Comparison of ENCODE assay signal across 22 mouse cellular contexts in genomic region chr9:64806335-64807060, GRCm38 (mm10). TPM values are rescaled to one million over a fixed set of nuclear protein-coding genes. Genes with fewer than 3 reads are reported as not detected.
A peak's percentile ranks its signal among the peaks of the same experiment; 100 is the strongest.
DNase-seq lines count a peak whose midpoint lies in the region; ATAC-seq and TF ChIP-seq lines count a peak whose summit lies in the region.
"Had no signal": no experiment of that assay in that cellular context is flagged by ENCODE, and none has a peak within 500 bp of the region (broad histone marks: within the 10 kb centered on the region; RNA-seq: fewer than 3 reads in every experiment).

No protein-coding gene starts in this region.

- H3K27ac ChIP-seq in stomach, embryonic 15.5 days = peak overlapping the region; percentile 44; the same call in 1 of the 2 replicates
- no peak overlapping the region for H3K27ac ChIP-seq in stomach, postnatal 0 days (replicated peaks)
- H3K27ac ChIP-seq in liver, embryonic 13.5 days = peak overlapping the region; percentile 96
- no peak overlapping the region for H3K27ac ChIP-seq in cerebellum, adult 2 months (ENCODE audit: insufficient read depth, low read length)
- H3K27ac ChIP-seq: embryonic facial prominence, embryonic 13.5 days; forebrain, embryonic 12.5 days; heart, embryonic 10.5 days; kidney, embryonic 15.5 days; layer of hippocampus, adult 2 months; left cerebral cortex, adult 2 months; limb, embryonic 12.5 days; midbrain, embryonic 12.5 days had no signal

- intact Hi-C loops in gastrocnemius, postnatal 36 days (cut with DNase I) = no loop called here
- intact Hi-C loops in left cerebral cortex, postnatal 10 days (cut with DNase I) = no loop called here

- no peaks in the 10 kb centered on the region for H3K9me3 ChIP-seq in stomach, embryonic 15.5 days
- no peaks in the 10 kb centered on the region for H3K9me3 ChIP-seq in stomach, postnatal 0 days (ENCODE audit: control insufficient read depth, low read length)
- no peaks in the 10 kb centered on the region for H3K9me3 ChIP-seq in liver, embryonic 13.5 days (replicated peaks)
- H3K9me3 ChIP-seq: embryonic facial prominence, embryonic 13.5 days; forebrain, embryonic 12.5 days; heart, embryonic 10.5 days; kidney, embryonic 15.5 days; limb, embryonic 12.5 days; midbrain, embryonic 12.5 days had no signal

- no peak for TF ChIP-seq POLR2A in cerebellum, adult 2 months (IDR thresholded peaks at IDR 0.05; ENCODE audit: borderline replicate concordance, insufficient read depth, low read length)

- no peak for TF ChIP-seq CTCF in stomach, postnatal 0 days (IDR thresholded peaks at IDR 0.05; ENCODE audit: low read depth)
- no peak for TF ChIP-seq CTCF in cerebellum, adult 2 months (IDR thresholded peaks at IDR 0.05; ENCODE audit: borderline replicate concordance, insufficient read depth, low read depth, low read length)

- H3K27me3 ChIP-seq in stomach, embryonic 15.5 days (replicated peaks) = no peaks in the 10 kb centered on the region
- H3K27me3 ChIP-seq in stomach, postnatal 0 days (ENCODE audit: control insufficient read depth, insufficient read depth, low read length) = no peaks in the 10 kb centered on the region
- H3K27me3 ChIP-seq in liver, embryonic 13.5 days = no peaks in the 10 kb centered on the region
- no peaks in the 10 kb centered on the region for H3K27me3 ChIP-seq in cerebellum, adult 2 months (ENCODE audit: control insufficient read depth, insufficient read depth, low read length)
- H3K27me3 ChIP-seq: embryonic facial prominence, embryonic 13.5 days; forebrain, embryonic 12.5 days; kidney, embryonic 15.5 days; limb, embryonic 12.5 days; midbrain, embryonic 12.5 days; Patski had no signal

- no peak for TF ChIP-seq EP300 in stomach, postnatal 0 days (optimal IDR thresholded peaks at IDR 0.05)

- H3K9ac ChIP-seq in stomach, embryonic 15.5 days = no peak overlapping the region
- H3K9ac ChIP-seq in stomach, postnatal 0 days (ENCODE audit: low read length) = no peak overlapping the region
- peak overlapping the region; percentile 68 for H3K9ac ChIP-seq in liver, embryonic 13.5 days
- H3K9ac ChIP-seq: embryonic facial prominence, embryonic 13.5 days; forebrain, embryonic 12.5 days; kidney, embryonic 15.5 days; limb, embryonic 12.5 days; midbrain, embryonic 12.5 days had no signal

- H3K36me3 ChIP-seq in stomach, embryonic 15.5 days = no peaks in the 10 kb centered on the region
- H3K36me3 ChIP-seq in stomach, postnatal 0 days (ENCODE audit: control insufficient read depth, insufficient read depth, low read length) = no peaks in the 10 kb centered on the region
- H3K36me3 ChIP-seq in liver, embryonic 13.5 days = 0 out of 2 replicates have a peak, but pooled peaks cover 4% of the 10 kb centered on the region
- H3K36me3 ChIP-seq: embryonic facial prominence, embryonic 13.5 days; forebrain, embryonic 12.5 days; heart, embryonic 10.5 days; kidney, embryonic 15.5 days; limb, embryonic 12.5 days; midbrain, embryonic 12.5 days had no signal

- 47% methylated on average over 6 of the region's 6 CpGs for WGBS in stomach, embryonic 15.5 days
- 52% methylated on average over 6 of the region's 6 CpGs for WGBS in stomach, postnatal 0 days
- WGBS in liver, embryonic 13.5 days (ENCODE audit: insufficient replicate concordance) = 28% methylated on average over 6 of the region's 6 CpGs
- 82% methylated on average over 6 of the region's 6 CpGs for WGBS in cerebellum, adult 2 months

- H3K4me1 ChIP-seq in stomach, embryonic 15.5 days = no peaks in the 10 kb centered on the region
- no peaks in the 10 kb centered on the region for H3K4me1 ChIP-seq in stomach, postnatal 0 days (replicated peaks; ENCODE audit: control insufficient read depth, insufficient read depth)
- H3K4me1 ChIP-seq in liver, embryonic 13.5 days (replicated peaks) = peaks cover 71% of the 10 kb centered on the region
- no peaks in the 10 kb centered on the region for H3K4me1 ChIP-seq in cerebellum, adult 2 months (ENCODE audit: control insufficient read depth, insufficient read depth, low read length)
- H3K4me1 ChIP-seq: kidney, embryonic 15.5 days had no signal

- H3K4me3 ChIP-seq in stomach, embryonic 15.5 days (replicated peaks) = no peak overlapping the region
- no peak overlapping the region for H3K4me3 ChIP-seq in stomach, postnatal 0 days (ENCODE audit: low read depth, low read length)
- peak overlapping the region; percentile 48 for H3K4me3 ChIP-seq in liver, embryonic 13.5 days (replicated peaks)
- H3K4me3 ChIP-seq in cerebellum, adult 2 months (replicated peaks; ENCODE audit: insufficient read depth, low read depth, low read length) = no peak overlapping the region
- H3K4me3 ChIP-seq: embryonic facial prominence, embryonic 13.5 days; forebrain, embryonic 12.5 days; heart, embryonic 10.5 days; kidney, embryonic 15.5 days; layer of hippocampus, adult 2 months; left cerebral cortex, adult 2 months; limb, embryonic 12.5 days; midbrain, embryonic 12.5 days had no signal

- ATAC-seq in stomach, embryonic 15.5 days (ENCODE audit: insufficient read depth, low FRiP score, low read depth) = no peak
- ATAC-seq in stomach, postnatal 0 days (ENCODE audit: low FRiP score, low TSS enrichment) = no peak
- ATAC-seq in liver, embryonic 13.5 days (ENCODE audit: low read depth) = peak; percentile 21
- ATAC-seq: lung, postnatal 0 days; Patski had no signal

- DNase-seq in gastrocnemius, adult 18-20 months (ENCODE audit: low spot score) = peak; percentile 24
- no peak for DNase-seq in gastrocnemius, postnatal 36 days
- no peak for DNase-seq in stomach, postnatal 0 days (ENCODE audit: low spot score)
- DNase-seq in liver, embryonic 13.5 days = peak; percentile 38
- DNase-seq in left cerebral cortex, postnatal 10 days (ENCODE audit: extremely low spot score in 1 of 2, low spot score in 2 of 2) = no peak
- no peak for DNase-seq in cerebellum, adult 2 months
- DNase-seq in spleen, adult 18-20 months = no peak
- DNase-seq: cerebellum, adult 18-20 months; heart, postnatal 4 days; right cerebral cortex, adult 18-20 months; thymus, adult 18-20 months had no signal

- no peak overlapping the region for H3K4me2 ChIP-seq in stomach, embryonic 15.5 days
- no peak overlapping the region for H3K4me2 ChIP-seq in stomach, postnatal 0 days (replicated peaks; ENCODE audit: low read depth)
- H3K4me2 ChIP-seq in liver, embryonic 13.5 days = peak overlapping the region; percentile 55
- H3K4me2 ChIP-seq: embryonic facial prominence, embryonic 13.5 days; forebrain, embryonic 12.5 days; kidney, embryonic 15.5 days; limb, embryonic 12.5 days; midbrain, embryonic 12.5 days had no signal

RNA-seq across cellular contexts. Expression of gene Dennd4a, which starts 4.6 kb away (rescaled TPM):
- total RNA-seq in gastrocnemius, adult 18-20 months (2021) = 1 to 10 TPM; 1.6 to 2.5 TPM
- total RNA-seq in gastrocnemius, postnatal 36 days (2021) = 1 to 10 TPM; 2.6 to 3.5 TPM
- polyA plus RNA-seq in stomach, embryonic 15.5 days (2015; fragmentation: Nextera tagmentation; extraction: Ambion mirVana) = 8.0 and 9.5 TPM in 2 replicates
- 2.9 and 4.0 TPM in 2 replicates for polyA plus RNA-seq in stomach, postnatal 0 days (2015; fragmentation: Nextera tagmentation; extraction: Ambion mirVana)
- polyA plus RNA-seq in liver, embryonic 13.5 days (2015; fragmentation: Nextera tagmentation; extraction: Ambion mirVana) = 24.1 and 27.0 TPM in 2 replicates
- 10 to 100 TPM; 53.3 to 56.7 TPM for total RNA-seq in left cerebral cortex, postnatal 10 days (2021)
- 34.6 and 34.9 TPM in 2 replicates for polyA plus RNA-seq in cerebellum, adult 2 months (2012; rRNA removed)

Comparison
In these comparisons a context has a peak if more than half of its experiments do, and no peak if none do; other contexts are left out.
1. DNase-seq: peak in gastrocnemius, adult 18-20 months (single experiment) and liver, embryonic 13.5 days (single experiment); none in gastrocnemius, postnatal 36 days (0 of 2), stomach, postnatal 0 days (single experiment), left cerebral cortex, postnatal 10 days (0 of 2), cerebellum, adult 2 months (0 of 2) and spleen, adult 18-20 months (0 of 2).
2. H3K27ac ChIP-seq: peak in stomach, embryonic 15.5 days (single experiment) and liver, embryonic 13.5 days (single experiment); none in stomach, postnatal 0 days (single experiment) and cerebellum, adult 2 months (single experiment).